Mouse (Mus musculus): ENCODE measurements around the gene Cpeb2.

- TF ChIP-seq CTCF (IDR thresholded peaks at IDR 0.05; ENCODE audit: control insufficient read depth, insufficient read depth, low read length) (no peak), POLR2A (IDR thresholded peaks at IDR 0.05; ENCODE audit: borderline replicate concordance, control insufficient read depth, low read depth, low read length) (no peak)
Observed at GRCm38 (mm10) chr5:43300979-43301378, 68.0 kb downstream of the Cpeb2 start.
